In the genomic region with DNA sequence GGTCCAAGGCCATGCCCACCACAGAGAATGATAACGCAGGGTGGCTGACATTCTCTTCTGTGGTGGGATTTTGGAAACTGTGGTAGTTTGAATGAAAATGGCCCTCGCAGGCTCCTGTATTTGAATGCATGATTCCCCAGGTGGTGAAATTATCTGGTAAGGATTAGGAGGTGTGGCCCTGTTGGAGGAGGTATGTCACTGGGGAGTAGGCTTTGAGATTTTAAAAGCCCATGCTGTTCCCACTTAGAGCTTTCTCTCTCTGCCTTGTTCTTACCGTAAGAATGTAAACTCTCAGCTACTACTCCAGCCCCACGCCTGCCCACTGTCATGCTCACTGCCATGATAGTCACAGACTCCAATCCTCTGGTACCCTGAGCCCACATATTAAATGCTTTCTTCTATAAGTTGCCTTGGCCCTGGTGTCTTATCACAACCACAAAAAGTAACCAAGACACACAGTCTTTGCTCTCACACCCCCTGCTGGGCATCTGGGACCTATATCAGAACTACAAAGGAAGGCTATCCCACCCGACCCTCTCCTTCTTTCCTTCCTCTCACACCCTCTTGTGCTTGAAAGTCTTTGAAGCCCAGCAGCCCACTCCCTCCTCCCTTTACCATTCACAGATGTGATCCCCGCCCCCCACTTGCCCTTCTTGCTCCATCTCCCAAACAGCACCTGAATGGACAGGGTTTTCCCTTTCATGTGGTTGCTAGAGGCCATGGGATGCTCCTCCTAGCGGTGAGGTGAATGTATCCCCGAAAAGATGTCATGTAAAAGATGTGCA, we compare ENCODE assay signal across 20 mouse cellular contexts.
DNase-seq lines count a peak whose midpoint lies in the region; ATAC-seq and TF ChIP-seq lines count a peak whose summit lies in the region.
"Had no signal": no experiment of that assay in that cellular context is flagged by ENCODE, and none has a peak within 500 bp of the region (broad histone marks: within the 10 kb centered on the region; RNA-seq: fewer than 3 reads in every experiment).

No protein-coding gene starts in this region.

- no peaks in the 10 kb centered on the region for H3K9me3 ChIP-seq in lung, postnatal 0 days (ENCODE audit: low read length)
- H3K9me3 ChIP-seq in liver, embryonic 16.5 days (replicated peaks; ENCODE audit: control insufficient read depth, low read length), result no peaks in the 10 kb centered on the region
- H3K9me3 ChIP-seq: embryonic facial prominence, embryonic 13.5 days; forebrain, embryonic 10.5 days; midbrain, embryonic 12.5 days; stomach, embryonic 15.5 days had no signal

- DNase-seq in embryo, embryonic 10 days (ENCODE audit: low spot score), result peak; percentile 36
- no peak for DNase-seq in embryo, embryonic 11 days
- no peak for DNase-seq in lung, postnatal 0 days (ENCODE audit: low spot score)
- no peak for DNase-seq in lung, postnatal 10 days
- DNase-seq in WW6 (ENCODE audit: low read depth, low spot score), result peak; percentile 73
- DNase-seq in urinary bladder, postnatal 14 days (ENCODE audit: low spot score), result no peak
- DNase-seq in thymus, postnatal 36 days, result no peak
- DNase-seq: cerebellum, postnatal 14 days; gastrocnemius, postnatal 36 days; kidney, adult 8-10 months; right cerebral cortex, postnatal 4 days; thymus, postnatal 4 days had no signal

- no peak for ATAC-seq in lung, postnatal 0 days
- ATAC-seq in liver, embryonic 16.5 days (ENCODE audit: low read depth), result no peak
- ATAC-seq: hindbrain, embryonic 16.5 days had no signal

- H3K27ac ChIP-seq in lung, postnatal 0 days (ENCODE audit: low read length), result no peak overlapping the region
- H3K27ac ChIP-seq in liver, embryonic 16.5 days (ENCODE audit: low read length), result 0 out of 2 replicates have a peak overlapping the region, but pooled peaks have one; percentile 30
- H3K27ac ChIP-seq: embryonic facial prominence, embryonic 13.5 days; forebrain, embryonic 10.5 days; limb, embryonic 12.5 days; midbrain, embryonic 12.5 days; stomach, embryonic 15.5 days had no signal

- WGBS in lung, postnatal 0 days, result 23% methylated on average over 8 of the region's 8 CpGs
- 30% methylated on average over 8 of the region's 8 CpGs for WGBS in liver, embryonic 16.5 days (ENCODE audit: insufficient replicate concordance)

- H3K36me3 ChIP-seq in lung, postnatal 0 days (ENCODE audit: insufficient read depth, low read length), result no peaks in the 10 kb centered on the region
- no peaks in the 10 kb centered on the region for H3K36me3 ChIP-seq in liver, embryonic 16.5 days (ENCODE audit: control insufficient read depth, insufficient read depth)
- H3K36me3 ChIP-seq: embryonic facial prominence, embryonic 13.5 days; forebrain, embryonic 10.5 days; limb, embryonic 12.5 days; midbrain, embryonic 12.5 days; stomach, embryonic 15.5 days had no signal

- no peaks in the 10 kb centered on the region for H3K4me1 ChIP-seq in lung, postnatal 0 days (ENCODE audit: insufficient read depth, low read depth, low read length)
- H3K4me1 ChIP-seq in liver, embryonic 16.5 days (ENCODE audit: control insufficient read depth, low read depth, low read length), result peaks cover 19% of the 10 kb centered on the region
- H3K4me1 ChIP-seq: embryonic facial prominence, embryonic 13.5 days; limb, embryonic 12.5 days; midbrain, embryonic 12.5 days; stomach, embryonic 15.5 days had no signal

- no peaks in the 10 kb centered on the region for H3K27me3 ChIP-seq in lung, postnatal 0 days (replicated peaks; ENCODE audit: insufficient read depth, low read length)
- no peaks in the 10 kb centered on the region for H3K27me3 ChIP-seq in liver, embryonic 16.5 days (ENCODE audit: control insufficient read depth, insufficient read depth, low read depth, low read length)
- H3K27me3 ChIP-seq: embryonic facial prominence, embryonic 13.5 days; stomach, embryonic 15.5 days had no signal

- H3K4me2 ChIP-seq in lung, postnatal 0 days (replicated peaks; ENCODE audit: low read depth, low read length), result no peak overlapping the region
- H3K4me2 ChIP-seq in liver, embryonic 16.5 days (ENCODE audit: low read depth, low read length), result peak overlapping the region; percentile 12; the same call in 1 of the 2 replicates
- H3K4me2 ChIP-seq: embryonic facial prominence, embryonic 13.5 days; heart, embryonic 11.5 days; limb, embryonic 12.5 days; midbrain, embryonic 12.5 days; stomach, embryonic 15.5 days had no signal

- no peak overlapping the region for H3K4me3 ChIP-seq in lung, postnatal 0 days (ENCODE audit: low read depth, low read length)
- no peak overlapping the region for H3K4me3 ChIP-seq in liver, embryonic 16.5 days (ENCODE audit: low read depth, low read length)
- H3K4me3 ChIP-seq: embryonic facial prominence, embryonic 13.5 days; forebrain, embryonic 10.5 days; limb, embryonic 12.5 days; midbrain, embryonic 12.5 days; stomach, embryonic 15.5 days had no signal

- TF ChIP-seq CTCF in lung, postnatal 0 days (IDR thresholded peaks at IDR 0.05), result 0 out of 2 replicates have a peak, but pooled peaks have one; percentile 21

- H3K9ac ChIP-seq in lung, postnatal 0 days (replicated peaks; ENCODE audit: low read depth), result no peak overlapping the region
- no peak overlapping the region for H3K9ac ChIP-seq in liver, embryonic 16.5 days (ENCODE audit: low read depth, low read length)
- H3K9ac ChIP-seq: embryonic facial prominence, embryonic 13.5 days; limb, embryonic 12.5 days; midbrain, embryonic 12.5 days; stomach, embryonic 15.5 days had no signal

- no peak for TF ChIP-seq EP300 in lung, postnatal 0 days (IDR thresholded peaks at IDR 0.05)

Comparison
In these comparisons a context has a peak if more than half of its experiments do, and no peak if none do; other contexts are left out.
1. DNase-seq: peak in embryo, embryonic 10 days (single experiment) and WW6 (single experiment); none in embryo, embryonic 11 days (single experiment), lung, postnatal 0 days (single experiment), lung, postnatal 10 days (single experiment), urinary bladder, postnatal 14 days (single experiment) and thymus, postnatal 36 days (0 of 2).